Mouse (Mus musculus) liver, embryonic 14.5 days (tissue): ENCODE data around the gene Sptbn1.

ENCODE experiments used
- CTCF ChIP-seq: IDR thresholded peaks from 2 replicates; pipeline ENCODE4 v1.5.1; 2016; ENCODE audit warnings: antibody characterized with exemption, low read depth, control low read depth
- EP300 ChIP-seq: IDR thresholded peaks from 2 replicates; pipeline ENCODE4 v1.6.1; 2016; ENCODE audit warnings: antibody characterized with exemption, low read depth

DNA sequence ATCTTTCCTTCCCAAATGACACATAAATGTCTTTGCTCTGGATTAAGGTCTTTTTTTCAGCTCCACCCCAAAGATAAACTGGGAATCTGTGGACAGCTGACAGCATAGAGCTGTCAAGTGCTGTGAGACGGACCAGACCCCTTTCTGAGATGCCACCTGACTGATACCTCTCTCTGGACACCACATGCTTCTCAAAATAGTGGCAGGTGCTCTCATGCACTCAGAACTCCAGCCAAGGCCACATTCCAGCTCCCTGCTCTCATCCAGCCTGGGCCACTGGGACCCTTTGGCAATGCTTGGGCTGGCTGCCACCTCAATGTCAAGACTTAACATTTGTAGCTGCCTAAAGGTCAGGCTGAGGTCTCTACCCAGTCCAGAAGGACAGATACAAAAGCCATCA, 10.2 kb downstream of the Sptbn1 start:
- no peak for TF ChIP-seq CTCF
- no peak for TF ChIP-seq EP300
